Mouse (Mus musculus) liver, embryonic 14.5 days (tissue): ENCODE measurements around the gene Tert. TPM values are rescaled to one million over a fixed set of nuclear protein-coding genes. Genes with fewer than 3 reads are reported as not detected.

ENCODE experiments used
- ATAC-seq: fragments of 200-750 bp; cut with Nextera tagmentation; 2 replicates; pipeline ENCODE4 v1.8.0; 2017; ENCODE audit warnings: moderate number of reproducible peaks, mild to moderate bottlenecking, moderate library complexity; ENCODE audit not compliant: insufficient read depth
- DNase-seq, 3 experiments: peaks; one replicate each; pipeline ENCODE4 v3.0.0-alpha.2; 2012 to 2013; ENCODE audit warnings: low read depth in 3 of 3, low spot score in 3 of 3
- H3K27ac ChIP-seq: fragments of 300-500 bp; sonication (generic); 2 replicates; pipeline ENCODE4 v1.5.1; 2014; ENCODE audit warnings: moderate library complexity, mild to moderate bottlenecking, control low read depth, inconsistent platforms
- H3K27me3 ChIP-seq: fragments of 300-500 bp; sonication (generic); 2 replicates; pipeline ENCODE4 v1.6.1; 2014; ENCODE audit warnings: mild to moderate bottlenecking, low read length, moderate library complexity; ENCODE audit not compliant: control insufficient read depth, insufficient read depth
- H3K36me3 ChIP-seq: fragments of 300-500 bp; sonication (generic); replicated peaks from 2 replicates; pipeline ENCODE4 v1.6.1; 2014; ENCODE audit warnings: low read depth; ENCODE audit not compliant: control insufficient read depth, insufficient read depth
- H3K4me1 ChIP-seq, 2 experiments: fragments of 200-500 bp in 1 of 2; fragments of 300-500 bp in 1 of 2; sonication (generic) in 1 of 2; replicated peaks; 2 replicates each; pipeline ENCODE4 v1.6.1; 2012 to 2014; ENCODE audit warnings: antibody characterized with exemption in 1 of 2, inconsistent platforms in 1 of 2, low read length in 1 of 2; ENCODE audit not compliant: control insufficient read depth in 2 of 2, insufficient read depth in 2 of 2
- H3K4me2 ChIP-seq: fragments of 300-500 bp; sonication (generic); 2 replicates; pipeline ENCODE4 v1.6.1; 2014; ENCODE audit warnings: low read depth, mild to moderate bottlenecking, control low read depth, moderate library complexity
- H3K4me3 ChIP-seq, 2 experiments: fragments of 200-500 bp in 1 of 2; fragments of 300-500 bp in 1 of 2; sonication (generic) in 1 of 2; 2 replicates each; pipeline ENCODE4 v1.5.1; 2012 to 2014; ENCODE audit warnings: low read depth in 2 of 2, low read length in 2 of 2, mild to moderate bottlenecking in 2 of 2, control low read depth in 1 of 2, inconsistent platforms in 1 of 2, moderate library complexity in 1 of 2; ENCODE audit not compliant: insufficient read depth in 1 of 2
- H3K9ac ChIP-seq: fragments of 300-500 bp; sonication (generic); replicated peaks from 2 replicates; pipeline ENCODE4 v1.6.1; 2014; ENCODE audit warnings: mild to moderate bottlenecking, control low read depth, moderate library complexity
- H3K9me3 ChIP-seq: fragments of 300-500 bp; sonication (generic); 2 replicates; pipeline ENCODE4 v1.6.1; 2016; ENCODE audit warnings: low read length, mixed read lengths; ENCODE audit not compliant: control insufficient read depth
- CTCF ChIP-seq: IDR thresholded peaks from 2 replicates; pipeline ENCODE4 v1.5.1; 2016; ENCODE audit warnings: antibody characterized with exemption, low read depth, control low read depth
- EP300 ChIP-seq: IDR thresholded peaks from 2 replicates; pipeline ENCODE4 v1.6.1; 2016; ENCODE audit warnings: antibody characterized with exemption, low read depth
- WGBS: fragments of 180-500 bp; shearing (Covaris S2); extraction: QIAGEN DNeasy Blood & Tissue Kit; methylation state at CpG from one replicate; pipeline ENCODE4 v1.1.7; 2014; ENCODE audit not compliant: insufficient replicate concordance; 5-methylcytosine and 5-hydroxymethylcytosine counted together
- polyA plus RNA-seq, 2 experiments: library from polyadenylated mRNA; depleted of rRNA in 1 of 2; stranded (reverse) in 1 of 2; unstranded in 1 of 2; fragments of >200 nt; fragmentation: Nextera tagmentation in 1 of 2; extraction: Ambion mirVana in 1 of 2; gene quantifications; 2 replicates each; pipeline versions ENCODE4 v1.2.1 to v1.2.3; 2012 to 2014

Tert gene
- polyA plus RNA-seq, 2 experiments = 0.62 to 2.2 TPM

DNA sequence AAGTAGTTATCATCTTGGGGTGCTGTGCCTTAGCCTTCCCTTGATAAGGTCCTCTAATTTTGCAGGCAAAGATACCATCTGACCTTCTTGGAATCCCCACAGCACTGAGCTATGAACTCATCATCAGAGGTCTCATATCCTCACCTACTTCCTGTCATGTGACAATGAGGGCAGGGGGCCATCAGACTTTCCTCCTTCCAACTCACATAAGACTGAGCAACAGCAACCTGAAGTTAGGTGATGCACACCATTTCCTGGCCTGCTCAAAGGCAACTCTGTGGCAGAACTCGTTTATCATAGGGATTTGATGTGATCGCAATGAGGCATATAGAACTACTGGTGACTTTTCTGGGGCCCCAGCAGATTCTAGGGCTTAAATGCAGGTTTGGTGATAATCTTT, 55.5 kb downstream of the Tert start:
- H3K4me3 ChIP-seq = no peak overlapping the region
- H3K36me3 ChIP-seq = no peaks in the 10 kb centered on the region
- H3K4me2 ChIP-seq = no peak overlapping the region
- H3K9me3 ChIP-seq = no peaks in the 10 kb centered on the region
- peaks cover 0 to 7% of the 10 kb centered on the region in 2 experiments; a peak in 1 of 4 replicates for H3K4me1 ChIP-seq
- ATAC-seq (no peak), DNase-seq (no peak)
- H3K27ac ChIP-seq = no peak overlapping the region
- no peak overlapping the region for H3K9ac ChIP-seq
- WGBS = 67% methylated on average over 2 of the region's 2 CpGs
- TF ChIP-seq CTCF = no peak
- TF ChIP-seq EP300 = no peak
- H3K27me3 ChIP-seq = no peaks in the 10 kb centered on the region

DNA sequence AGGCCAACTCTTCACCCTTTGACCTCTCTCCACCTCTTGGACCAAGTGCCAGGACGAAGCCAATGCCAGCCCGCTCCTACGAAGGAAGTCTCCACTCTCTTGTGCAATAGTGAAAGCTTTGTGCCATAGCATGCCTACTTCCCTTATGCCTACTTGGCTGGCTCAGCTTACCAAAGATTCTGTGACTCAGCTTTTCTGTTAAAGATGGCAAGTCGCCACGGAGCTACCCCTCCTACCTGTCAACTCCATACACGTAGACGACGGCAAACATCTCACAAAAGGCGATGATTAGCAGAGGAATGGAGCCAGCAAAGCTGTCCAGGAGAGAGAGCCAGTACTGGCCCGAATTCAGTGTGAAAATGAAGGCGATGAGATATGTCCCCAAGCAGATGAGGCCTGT, 57.0 kb downstream of the Tert start:
- TF ChIP-seq EP300 = no peak
- TF ChIP-seq CTCF = no peak
- 56% methylated on average over 11 of the region's 11 CpGs for WGBS
- H3K27ac ChIP-seq = no peak overlapping the region
- no peak overlapping the region for H3K4me3 ChIP-seq
- ATAC-seq (no peak), DNase-seq (no peak)
- no peaks in the 10 kb centered on the region for H3K9me3 ChIP-seq
- no peaks in the 10 kb centered on the region for H3K27me3 ChIP-seq
- H3K4me1 ChIP-seq = peaks cover 0 to 7% of the 10 kb centered on the region in 2 experiments; a peak in 1 of 4 replicates
- no peaks in the 10 kb centered on the region for H3K36me3 ChIP-seq
- no peak overlapping the region for H3K4me2 ChIP-seq
- no peak overlapping the region for H3K9ac ChIP-seq

DNA sequence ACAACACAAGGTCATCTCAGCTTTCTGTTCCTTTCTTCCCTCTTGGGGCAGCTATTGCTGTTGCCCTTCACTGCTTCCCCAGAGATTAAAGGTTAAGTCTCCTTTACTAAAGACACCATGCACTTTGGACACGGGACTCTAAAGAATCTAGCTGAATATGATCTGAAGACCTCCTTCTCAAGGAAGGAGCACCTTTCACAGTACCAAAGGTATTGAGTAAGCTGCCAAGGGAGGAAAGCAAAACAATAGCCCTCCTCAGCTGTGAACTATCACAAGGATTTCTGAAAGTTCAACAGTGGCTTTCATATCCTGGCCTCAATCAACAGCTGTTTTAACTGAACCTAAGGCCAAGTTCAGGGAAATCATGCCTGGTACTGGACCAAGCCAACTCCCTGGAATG, 57.7 kb downstream of the Tert start:
- Histone ChIP-seq H3K27me3 (no peaks in the 10 kb centered on the region), H3K4me3 (no peak overlapping the region), H3K4me2 (no peak overlapping the region), H3K4me1 (peaks cover 0 to 7% of the 10 kb centered on the region in 2 experiments; a peak in 1 of 4 replicates), H3K9ac (no peak overlapping the region), H3K36me3 (no peaks in the 10 kb centered on the region), H3K27ac (no peak overlapping the region), H3K9me3 (no peaks in the 10 kb centered on the region)
- ATAC-seq (no peak), DNase-seq (no peak)
- WGBS = 28% methylated on average over 1 of the region's 1 CpGs
- TF ChIP-seq CTCF (no peak), EP300 (no peak)

DNA sequence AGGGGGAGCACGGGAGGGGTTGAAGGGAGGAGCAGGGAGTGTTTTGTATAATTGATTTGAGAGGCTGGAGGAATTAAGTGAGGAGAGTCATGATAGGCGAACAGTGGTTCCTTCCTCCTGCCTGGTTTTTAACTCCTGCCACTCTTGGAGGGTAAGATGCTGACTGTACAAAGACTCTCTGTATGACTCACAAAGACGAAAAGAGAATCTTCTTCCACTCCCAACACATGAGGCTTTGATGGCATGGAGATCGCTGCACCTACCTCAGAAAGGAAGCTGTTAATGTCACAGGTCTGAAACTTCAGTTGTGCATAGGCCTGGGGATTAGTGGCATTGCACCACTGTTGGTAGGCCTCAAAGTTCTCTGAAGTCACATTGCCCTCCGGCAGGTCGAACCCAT, 58.8 kb downstream of the Tert start:
- Histone ChIP-seq H3K27ac (no peak overlapping the region), H3K27me3 (no peaks in the 10 kb centered on the region), H3K4me1 (0 out of 4 replicates have a peak, but pooled peaks cover 0 to 3% of the 10 kb centered on the region in 2 experiments), H3K4me2 (no peak overlapping the region), H3K36me3 (no peaks in the 10 kb centered on the region), H3K4me3 (no peak overlapping the region), H3K9ac (no peak overlapping the region), H3K9me3 (no peaks in the 10 kb centered on the region)
- 60% methylated on average over 6 of the region's 6 CpGs for WGBS
- DNase-seq (no peak), ATAC-seq (no peak)
- TF ChIP-seq CTCF (no peak), EP300 (no peak)

DNA sequence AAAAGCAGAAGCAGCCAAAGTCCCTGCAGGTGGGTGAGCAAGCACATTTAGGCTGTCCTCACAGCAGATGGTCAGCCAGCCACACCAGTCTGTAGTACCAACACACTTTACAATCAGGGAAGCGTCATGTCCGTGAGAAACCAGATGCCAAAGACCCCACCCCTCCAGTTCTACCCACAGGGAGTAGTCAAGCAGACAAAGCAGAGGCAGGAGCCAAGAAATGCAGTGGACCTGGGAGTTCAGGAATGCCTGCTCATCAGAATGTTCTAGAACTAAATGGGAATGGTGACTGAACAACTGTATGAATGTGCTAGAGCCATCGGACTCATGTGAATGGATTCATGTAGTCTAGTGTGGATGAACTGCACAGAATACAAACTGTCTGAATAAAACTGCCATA, 60.9 kb downstream of the Tert start:
- Histone ChIP-seq H3K4me1 (0 out of 4 replicates have a peak, but pooled peaks cover 0 to 4% of the 10 kb centered on the region in 2 experiments), H3K9ac (no peak overlapping the region), H3K4me3 (no peak overlapping the region), H3K36me3 (no peaks in the 10 kb centered on the region), H3K4me2 (no peak overlapping the region), H3K27me3 (no peaks in the 10 kb centered on the region), H3K9me3 (no peaks in the 10 kb centered on the region), H3K27ac (no peak overlapping the region)
- no peak for TF ChIP-seq EP300
- TF ChIP-seq CTCF = no peak
- ATAC-seq = no peak
- no peak for DNase-seq
- 59% methylated on average over 3 of the region's 3 CpGs for WGBS
